Mouse (Mus musculus) hindbrain, embryonic 11.5 days (tissue): ENCODE measurements around the gene Matn1. TPM values are rescaled to one million over a fixed set of nuclear protein-coding genes. Genes with fewer than 3 reads are reported as not detected.
A peak's percentile ranks its signal among the peaks of the same experiment; 100 is the strongest.

Source experiments
- ATAC-seq: fragments of 200-750 bp; cut with Nextera tagmentation; 2 replicates; pipeline ENCODE4 v1.8.0; 2017; ENCODE audit warnings: mild to moderate bottlenecking, moderate TSS enrichment, moderate library complexity; ENCODE audit not compliant: low FRiP score
- DNase-seq: peaks from one replicate; pipeline ENCODE4 v3.0.0-alpha.2; 2015; ENCODE audit warnings: low spot score
- H3K27ac ChIP-seq: fragments of 300-500 bp; sonication (generic); 2 replicates; pipeline ENCODE4 v1.5.1; 2014; ENCODE audit warnings: mild to moderate bottlenecking, low read depth, low read length
- H3K27me3 ChIP-seq: fragments of 300-500 bp; sonication (generic); 2 replicates; pipeline ENCODE4 v1.6.1; 2014; ENCODE audit warnings: mild to moderate bottlenecking, low read length, moderate library complexity, mixed read lengths; ENCODE audit not compliant: control insufficient read depth, insufficient read depth
- H3K36me3 ChIP-seq: fragments of 300-500 bp; sonication (generic); 2 replicates; pipeline ENCODE4 v1.6.1; 2014; ENCODE audit warnings: mild to moderate bottlenecking, low read length, moderate library complexity, mixed read lengths; ENCODE audit not compliant: control insufficient read depth, insufficient read depth
- H3K4me1 ChIP-seq: fragments of 300-500 bp; sonication (generic); replicated peaks from 2 replicates; pipeline ENCODE4 v1.6.1; 2014; ENCODE audit warnings: low read length, mixed read lengths; ENCODE audit not compliant: control insufficient read depth, insufficient read depth
- H3K4me2 ChIP-seq: fragments of 300-500 bp; sonication (generic); replicated peaks from 2 replicates; pipeline ENCODE4 v1.6.1; 2014; ENCODE audit warnings: mild to moderate bottlenecking, low read depth, low read length
- H3K4me3 ChIP-seq: fragments of 300-500 bp; sonication (generic); 2 replicates; pipeline ENCODE4 v1.5.1; 2014; ENCODE audit warnings: low read depth, low read length
- H3K9ac ChIP-seq: fragments of 300-500 bp; sonication (generic); 2 replicates; pipeline ENCODE4 v1.6.1; 2014; ENCODE audit warnings: low read depth, low read length
- H3K9me3 ChIP-seq: fragments of 300-500 bp; sonication (generic); 2 replicates; pipeline ENCODE4 v1.6.1; 2016; ENCODE audit warnings: low read length; ENCODE audit not compliant: control insufficient read depth
- WGBS: fragments of 180-500 bp; shearing (Covaris S2); extraction: QIAGEN DNeasy Blood & Tissue Kit; methylation state at CpG from one replicate; pipeline ENCODE4 v1.1.7; 2014; 5-methylcytosine and 5-hydroxymethylcytosine counted together
- polyA plus RNA-seq: library from polyadenylated mRNA; unstranded; fragments of >200 nt; fragmentation: Nextera tagmentation; extraction: Ambion mirVana; gene quantifications from 2 replicates; pipeline ENCODE4 v1.2.1, GENCODE M21; 2014

The Matn1 gene
- polyA plus RNA-seq, 1 experiment from 2014 or later: not detected

DNA sequence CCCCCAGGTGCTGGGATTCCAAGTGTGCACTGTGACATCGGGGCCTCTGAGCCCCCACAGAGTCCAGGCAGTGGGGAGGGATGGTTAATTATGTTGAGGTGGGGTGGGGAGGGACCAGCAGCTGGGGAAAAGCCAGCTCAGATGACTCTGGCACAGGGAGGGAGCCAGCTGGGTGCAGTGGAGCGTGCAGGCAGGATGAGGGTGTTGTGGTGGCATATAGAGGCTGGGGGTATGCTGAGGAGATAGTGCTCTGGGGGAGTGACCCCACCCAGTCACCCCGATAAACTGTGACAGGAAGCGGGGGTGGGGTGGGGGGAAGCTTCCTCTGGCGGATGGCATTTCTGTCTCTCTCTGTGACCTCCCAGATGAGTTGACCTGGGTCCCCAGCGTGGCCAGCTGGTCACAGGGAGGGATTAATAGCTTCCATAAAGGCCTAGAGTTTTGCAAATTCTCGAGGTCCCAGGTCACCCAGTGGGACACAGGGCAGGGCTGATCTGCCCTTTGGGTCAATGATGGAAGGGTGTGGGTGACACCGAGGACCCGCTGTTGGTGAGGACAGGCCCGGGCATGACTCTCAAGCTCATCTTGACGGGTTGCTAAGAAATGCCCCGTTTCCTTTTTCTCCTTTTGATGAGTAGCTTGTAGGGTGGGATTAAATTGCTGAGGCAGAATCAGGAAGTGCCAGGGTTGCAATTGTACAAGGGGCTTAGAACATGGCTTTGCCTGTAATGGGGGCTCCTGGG lies 23.1 kb upstream of the Matn1 start:
- H3K4me3 ChIP-seq: no peak overlapping the region
- H3K4me2 ChIP-seq: no peak overlapping the region
- H3K9ac ChIP-seq: no peak overlapping the region
- no peaks in the 10 kb centered on the region for H3K36me3 ChIP-seq
- peak; percentile 83 for ATAC-seq
- H3K27me3 ChIP-seq: no peaks in the 10 kb centered on the region
- H3K9me3 ChIP-seq: no peaks in the 10 kb centered on the region
- peaks cover 5% of the 10 kb centered on the region for H3K4me1 ChIP-seq
- 36% methylated on average over 12 of the region's 12 CpGs for WGBS
- DNase-seq: peak; percentile 33
- H3K27ac ChIP-seq: 0 out of 2 replicates have a peak overlapping the region, but pooled peaks have one; percentile 47

DNA sequence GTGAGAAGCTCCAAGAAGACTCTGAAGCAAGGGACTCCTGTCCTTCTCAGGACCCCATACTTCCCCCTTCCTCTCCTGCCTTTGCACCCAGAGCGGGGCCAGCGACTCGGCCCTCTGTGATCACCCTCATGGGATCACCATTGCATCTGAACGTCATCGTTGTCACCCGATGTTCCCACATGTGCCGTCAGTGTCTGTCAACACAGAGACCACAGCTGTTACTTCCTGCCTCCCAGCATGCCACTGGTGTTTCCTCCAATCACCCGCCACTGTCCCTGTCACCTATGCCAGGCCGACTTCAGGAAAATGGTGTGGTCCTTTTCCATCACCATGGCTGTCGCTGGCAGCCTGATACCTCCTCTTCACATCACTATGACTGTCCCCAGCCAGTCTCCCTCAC lies 22.2 kb upstream of the Matn1 start:
- no peak overlapping the region for H3K27ac ChIP-seq
- H3K4me2 ChIP-seq: no peak overlapping the region
- H3K4me1 ChIP-seq: peaks cover 5% of the 10 kb centered on the region
- 83% methylated on average over 10 of the region's 10 CpGs for WGBS
- no peaks in the 10 kb centered on the region for H3K9me3 ChIP-seq
- H3K27me3 ChIP-seq: no peaks in the 10 kb centered on the region
- DNase-seq (no peak), ATAC-seq (no peak)
- H3K4me3 ChIP-seq: no peak overlapping the region
- no peak overlapping the region for H3K9ac ChIP-seq
- no peaks in the 10 kb centered on the region for H3K36me3 ChIP-seq

- Histone ChIP-seq H3K36me3 (no peaks in the 10 kb centered on the region), H3K9ac (no peak overlapping the region), H3K27ac (no peak overlapping the region), H3K27me3 (no peaks in the 10 kb centered on the region), H3K9me3 (no peaks in the 10 kb centered on the region), H3K4me2 (no peak overlapping the region), H3K4me1 (no peaks in the 10 kb centered on the region; the same call in 1 of the 2 replicates), H3K4me3 (no peak overlapping the region)
- DNase-seq (no peak), ATAC-seq (no peak)
- WGBS: 50% methylated on average over 6 of the region's 6 CpGs
Measured at GRCm38 (mm10) chr4:130926274-130926673, 17.9 kb upstream of the Matn1 start.

DNA sequence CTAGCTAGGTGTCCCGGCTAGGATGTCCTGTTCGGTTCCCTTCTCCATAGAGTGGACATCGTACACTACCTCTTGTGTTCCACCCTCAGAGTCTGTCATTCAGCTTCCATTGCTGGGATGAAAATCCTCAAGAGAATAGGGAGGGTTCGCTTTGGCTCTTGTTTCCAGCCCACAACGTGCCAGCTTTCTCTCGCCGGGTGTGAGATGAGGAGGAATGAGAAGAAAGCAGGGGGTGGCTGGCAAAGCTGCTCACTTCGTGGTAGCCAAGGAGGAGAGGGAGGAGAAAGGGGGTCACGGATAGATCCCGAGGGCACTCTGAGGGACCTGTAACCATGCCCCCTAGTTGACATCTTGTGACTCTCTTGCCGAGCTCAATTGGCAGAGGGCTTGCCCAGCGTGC lies 16.4 kb upstream of the Matn1 start:
- DNase-seq: no peak
- 89% methylated on average over 12 of the region's 12 CpGs for WGBS
- no peak overlapping the region for H3K9ac ChIP-seq
- H3K4me3 ChIP-seq: no peak overlapping the region
- H3K36me3 ChIP-seq: no peaks in the 10 kb centered on the region
- no peak for ATAC-seq
- no peaks in the 10 kb centered on the region for H3K27me3 ChIP-seq
- no peak overlapping the region for H3K4me2 ChIP-seq
- no peaks in the 10 kb centered on the region for H3K9me3 ChIP-seq
- no peaks in the 10 kb centered on the region for H3K4me1 ChIP-seq
- H3K27ac ChIP-seq: no peak overlapping the region

GRCm38 (mm10) chr4:130942644-130943043 lies 1.5 kb upstream of the Matn1 start:
- DNase-seq (no peak), ATAC-seq (no peak)
- Histone ChIP-seq H3K4me2 (no peak overlapping the region), H3K4me1 (no peaks in the 10 kb centered on the region), H3K9ac (no peak overlapping the region), H3K4me3 (no peak overlapping the region), H3K27ac (no peak overlapping the region), H3K9me3 (no peaks in the 10 kb centered on the region), H3K27me3 (0 out of 2 replicates have a peak, but pooled peaks cover 2% of the 10 kb centered on the region), H3K36me3 (no peaks in the 10 kb centered on the region)
- WGBS: 72% methylated on average over 14 of the region's 14 CpGs

- DNase-seq (no peak), ATAC-seq (no peak)
- Histone ChIP-seq H3K27ac (no peak overlapping the region), H3K4me3 (no peak overlapping the region), H3K4me1 (no peaks in the 10 kb centered on the region), H3K9me3 (no peaks in the 10 kb centered on the region), H3K27me3 (0 out of 2 replicates have a peak, but pooled peaks cover 2% of the 10 kb centered on the region), H3K4me2 (no peak overlapping the region), H3K9ac (no peak overlapping the region), H3K36me3 (no peaks in the 10 kb centered on the region)
- 85% methylated on average over 7 of the region's 7 CpGs for WGBS
Measured at GRCm38 (mm10) chr4:130944779-130945178, 594 bp downstream of the Matn1 start.

GRCm38 (mm10) chr4:130947094-130947647 lies 3.0 kb downstream of the Matn1 start:
- H3K4me1 ChIP-seq: no peaks in the 10 kb centered on the region
- H3K4me3 ChIP-seq: no peak overlapping the region
- no peak overlapping the region for H3K27ac ChIP-seq
- H3K4me2 ChIP-seq: no peak overlapping the region
- no peaks in the 10 kb centered on the region for H3K36me3 ChIP-seq
- DNase-seq: peak; percentile 78
- ATAC-seq: no peak
- no peak overlapping the region for H3K9ac ChIP-seq
- 0 out of 2 replicates have a peak, but pooled peaks cover 2% of the 10 kb centered on the region for H3K27me3 ChIP-seq
- H3K9me3 ChIP-seq: no peaks in the 10 kb centered on the region
- WGBS: 19% methylated on average over 13 of the region's 13 CpGs

GRCm38 (mm10) chr4:130949821-130950384 lies 5.7 kb downstream of the Matn1 start:
- Histone ChIP-seq H3K9me3 (no peaks in the 10 kb centered on the region), H3K36me3 (no peaks in the 10 kb centered on the region), H3K27ac (no peak overlapping the region), H3K4me2 (no peak overlapping the region), H3K4me3 (no peak overlapping the region), H3K9ac (no peak overlapping the region), H3K4me1 (no peaks in the 10 kb centered on the region), H3K27me3 (no peaks in the 10 kb centered on the region)
- WGBS: 85% methylated on average over 34 of the region's 35 CpGs
- ATAC-seq (no peak), DNase-seq (no peak)

DNA sequence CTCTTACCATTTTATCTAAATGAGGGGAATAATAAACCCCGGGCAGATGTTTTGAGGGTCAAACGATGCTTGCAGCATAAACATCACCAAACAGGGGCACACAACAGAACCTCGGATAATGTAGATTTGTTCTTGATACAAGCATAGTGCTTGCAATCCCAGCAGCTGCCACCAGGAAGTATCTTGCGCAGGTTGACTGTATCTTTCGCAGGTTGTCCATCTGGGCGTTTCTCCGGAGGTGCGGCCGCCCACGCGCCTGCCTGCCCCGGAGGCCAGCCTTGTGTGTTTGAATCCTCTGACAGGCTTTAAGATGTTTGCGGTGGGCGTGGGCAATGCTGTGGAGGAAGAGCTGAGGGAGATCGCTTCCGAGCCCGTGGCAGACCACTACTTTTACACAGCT lies 8.3 kb downstream of the Matn1 start:
- ATAC-seq (no peak), DNase-seq (peak; percentile 44)
- Histone ChIP-seq H3K4me1 (no peaks in the 10 kb centered on the region), H3K9ac (no peak overlapping the region), H3K9me3 (no peaks in the 10 kb centered on the region), H3K36me3 (no peaks in the 10 kb centered on the region), H3K27ac (no peak overlapping the region), H3K27me3 (no peaks in the 10 kb centered on the region), H3K4me3 (no peak overlapping the region), H3K4me2 (no peak overlapping the region)
- WGBS: 50% methylated on average over 17 of the region's 17 CpGs
